In the genomic region with DNA sequence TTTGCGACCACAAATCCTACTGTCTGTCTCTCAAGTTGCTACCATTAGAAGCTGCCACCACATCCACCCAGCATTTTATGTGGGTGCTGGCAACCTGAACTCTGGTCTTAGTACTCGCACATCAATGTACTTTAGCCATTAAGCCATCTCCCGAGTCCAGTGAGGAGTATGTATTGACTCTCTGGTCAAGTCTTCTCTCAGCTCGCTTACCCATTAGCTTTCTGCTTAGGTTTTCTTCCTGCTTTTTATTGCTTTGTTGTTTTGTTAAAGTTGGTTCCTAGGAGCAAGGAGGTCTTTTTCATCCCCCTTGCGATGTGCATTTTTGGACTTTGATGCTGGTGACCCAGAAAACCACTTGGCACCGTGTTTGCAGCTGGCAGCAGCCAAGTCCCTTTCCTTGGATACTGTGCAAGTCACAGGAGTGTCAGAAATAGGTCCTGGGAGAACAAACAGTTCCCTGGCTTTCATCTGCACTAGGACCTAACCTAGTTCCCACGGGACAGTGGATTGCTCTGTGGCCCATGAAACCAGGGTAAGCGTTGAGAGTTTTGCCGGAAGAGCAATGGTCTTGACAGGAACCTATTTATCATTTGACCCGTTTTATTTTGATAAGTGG, we compare ENCODE assay signal across 9 mouse cellular contexts. TPM values are rescaled to one million over a fixed set of nuclear protein-coding genes. Genes with fewer than 3 reads are reported as not detected.
A peak's percentile ranks its signal among the peaks of the same experiment; 100 is the strongest.
DNase-seq lines count a peak whose midpoint lies in the region; ATAC-seq and TF ChIP-seq lines count a peak whose summit lies in the region.
"Had no signal": no experiment of that assay in that cellular context is flagged by ENCODE, and none has a peak within 500 bp of the region (broad histone marks: within the 10 kb centered on the region; RNA-seq: fewer than 3 reads in every experiment).

No protein-coding gene starts in this region.

- no peak overlapping the region for H3K4me3 ChIP-seq in forebrain, postnatal 0 days (ENCODE audit: low read depth, low read length)
- H3K4me3 ChIP-seq in forebrain, embryonic 10.5 days: no peak overlapping the region
- H3K4me3 ChIP-seq in liver, adult 2 months (ENCODE audit: insufficient read depth, low read depth, low read length): no peak overlapping the region
- H3K4me3 ChIP-seq in liver, embryonic 11.5 days (ENCODE audit: low read depth, low read length): no peak overlapping the region
- H3K4me3 ChIP-seq: embryonic facial prominence, embryonic 12.5 days had no signal

- no peak for TF ChIP-seq CTCF in forebrain, postnatal 0 days (IDR thresholded peaks at IDR 0.05; ENCODE audit: low read depth)
- TF ChIP-seq CTCF in liver, adult 2 months (IDR thresholded peaks at IDR 0.05; ENCODE audit: low read depth, low read length): no peak

- H3K27me3 ChIP-seq in forebrain, postnatal 0 days (ENCODE audit: insufficient read depth, low read length): no peaks in the 10 kb centered on the region
- H3K27me3 ChIP-seq in forebrain, embryonic 10.5 days (ENCODE audit: poor library complexity, severe bottlenecking): peaks cover 11% of the 10 kb centered on the region; the same call in 1 of the 2 replicates
- no peaks in the 10 kb centered on the region for H3K27me3 ChIP-seq in liver, adult 2 months (ENCODE audit: control insufficient read depth, insufficient read depth, low read length)
- no peaks in the 10 kb centered on the region for H3K27me3 ChIP-seq in liver, embryonic 11.5 days (replicated peaks; ENCODE audit: control insufficient read depth, insufficient read depth, low read length)
- H3K27me3 ChIP-seq: embryonic facial prominence, embryonic 12.5 days had no signal

- peak; percentile 47 for DNase-seq in forebrain, postnatal 0 days
- DNase-seq in forebrain, embryonic 10.5 days (ENCODE audit: extremely low spot score, low spot score): no peak
- DNase-seq in liver, adult 2 months (ENCODE audit: extremely low read depth, low read depth, low spot score): peak; percentile 86
- DNase-seq in liver, embryonic 11.5 days (ENCODE audit: low spot score): no peak
- peak; percentile 37 to 43 for DNase-seq in cerebellum, postnatal 14 days
- peak; percentile 49 to 65 for DNase-seq in layer of hippocampus, postnatal 36 days
- no peak for DNase-seq in thymus, postnatal 25 days
- no peak for DNase-seq in thymus, postnatal 4 days

- no peaks in the 10 kb centered on the region for H3K79me2 ChIP-seq in liver, adult 2 months (ENCODE audit: control insufficient read depth, insufficient read depth, low read length)

- no peak for TF ChIP-seq POLR2A in liver, adult 2 months (IDR thresholded peaks at IDR 0.05; ENCODE audit: extremely low read depth, insufficient read depth, low read length)

- peak; percentile 79 for ATAC-seq in forebrain, postnatal 0 days
- ATAC-seq in liver, embryonic 11.5 days (replicated peaks; ENCODE audit: low FRiP score): no peak

- peaks cover 22% of the 10 kb centered on the region; the same call in 1 of the 2 replicates for H3K36me3 ChIP-seq in forebrain, postnatal 0 days (ENCODE audit: insufficient read depth)
- 0 out of 2 replicates have a peak, but pooled peaks cover 5% of the 10 kb centered on the region for H3K36me3 ChIP-seq in forebrain, embryonic 10.5 days (replicated peaks)
- H3K36me3 ChIP-seq in liver, adult 2 months (ENCODE audit: control insufficient read depth, insufficient read depth, low read length): no peaks in the 10 kb centered on the region
- H3K36me3 ChIP-seq in liver, embryonic 11.5 days (ENCODE audit: control insufficient read depth, insufficient read depth, low read length): no peaks in the 10 kb centered on the region
- H3K36me3 ChIP-seq: embryonic facial prominence, embryonic 12.5 days had no signal

- H3K9me3 ChIP-seq in forebrain, postnatal 0 days (ENCODE audit: low read length): no peaks in the 10 kb centered on the region
- no peaks in the 10 kb centered on the region for H3K9me3 ChIP-seq in forebrain, embryonic 10.5 days
- no peaks in the 10 kb centered on the region for H3K9me3 ChIP-seq in liver, embryonic 11.5 days (ENCODE audit: control insufficient read depth, low read length)
- H3K9me3 ChIP-seq: embryonic facial prominence, embryonic 12.5 days had no signal

- WGBS in forebrain, postnatal 0 days: 73% methylated on average over 10 of the region's 10 CpGs
- 94% methylated on average over 10 of the region's 10 CpGs for WGBS in forebrain, embryonic 10.5 days
- WGBS in liver, adult 2 months: 45% methylated on average over 10 of the region's 10 CpGs
- 80% methylated on average over 10 of the region's 10 CpGs for WGBS in liver, embryonic 11.5 days

- H3K4me1 ChIP-seq in forebrain, postnatal 0 days (ENCODE audit: insufficient read depth): peaks cover 5% of the 10 kb centered on the region; the same call in 1 of the 2 replicates
- H3K4me1 ChIP-seq in forebrain, embryonic 10.5 days: peaks cover 20% of the 10 kb centered on the region
- H3K4me1 ChIP-seq in liver, adult 2 months (ENCODE audit: control insufficient read depth, insufficient read depth, low read length): peaks cover 3% of the 10 kb centered on the region; the same call in 1 of the 2 replicates
- H3K4me1 ChIP-seq in liver, embryonic 11.5 days (replicated peaks; ENCODE audit: control insufficient read depth, insufficient read depth, low read length): no peaks in the 10 kb centered on the region
- H3K4me1 ChIP-seq: embryonic facial prominence, embryonic 12.5 days had no signal

- 0 out of 2 replicates have a peak overlapping the region, but pooled peaks have one; percentile 10 for H3K27ac ChIP-seq in forebrain, postnatal 0 days (ENCODE audit: low read depth, low read length)
- no peak overlapping the region for H3K27ac ChIP-seq in forebrain, embryonic 10.5 days
- no peak overlapping the region for H3K27ac ChIP-seq in liver, adult 2 months (replicated peaks; ENCODE audit: insufficient read depth, low read depth, low read length)
- no peak overlapping the region for H3K27ac ChIP-seq in liver, embryonic 11.5 days (ENCODE audit: low read depth, low read length)
- H3K27ac ChIP-seq: embryonic facial prominence, embryonic 12.5 days had no signal

- H3K9ac ChIP-seq in forebrain, postnatal 0 days: no peak overlapping the region
- no peak overlapping the region for H3K9ac ChIP-seq in liver, adult 2 months (ENCODE audit: low read depth, low read length)
- H3K9ac ChIP-seq in liver, embryonic 11.5 days (ENCODE audit: low read depth, low read length): no peak overlapping the region
- H3K9ac ChIP-seq: embryonic facial prominence, embryonic 12.5 days had no signal

- H3K4me2 ChIP-seq in forebrain, postnatal 0 days (ENCODE audit: low read depth): no peak overlapping the region
- H3K4me2 ChIP-seq in liver, embryonic 11.5 days: no peak overlapping the region
- H3K4me2 ChIP-seq: embryonic facial prominence, embryonic 12.5 days had no signal

RNA-seq across cellular contexts. Expression of a gene that starts 51.9 kb away (rescaled TPM):
- 5.7 and 8.2 TPM in 2 replicates for total RNA-seq in forebrain, postnatal 0 days (2014; rRNA removed)
- 5.6 and 6.3 TPM in 2 replicates for polyA plus RNA-seq in forebrain, postnatal 0 days (2015; fragmentation: Nextera tagmentation; extraction: Ambion mirVana)
- 9.7 and 10.8 TPM in 2 replicates for polyA plus RNA-seq in forebrain, embryonic 10.5 days (2016; fragmentation: Nextera tagmentation; extraction: Ambion mirVana)
- 290 and 428 TPM in 2 replicates for total RNA-seq in liver, adult 2 months (2014; rRNA removed)
- polyA plus RNA-seq in liver, adult 2 months (2012; rRNA removed): 281 and 298 TPM in 2 replicates
- 29.8 and 36.2 TPM in 2 replicates for polyA plus RNA-seq in liver, embryonic 11.5 days (2014; fragmentation: Nextera tagmentation; extraction: Ambion mirVana)
- 1 to 10 TPM; 3.4 to 5.8 TPM for total RNA-seq in layer of hippocampus, postnatal 36 days (2021)

Comparison
In these comparisons a context has a peak if more than half of its experiments do, and no peak if none do; other contexts are left out.
1. DNase-seq: peak in forebrain, postnatal 0 days (single experiment), liver, adult 2 months (single experiment), cerebellum, postnatal 14 days (2 of 2) and layer of hippocampus, postnatal 36 days (2 of 2); none in forebrain, embryonic 10.5 days (single experiment), liver, embryonic 11.5 days (single experiment), thymus, postnatal 25 days (single experiment) and thymus, postnatal 4 days (single experiment).